Mouse (Mus musculus) heart, embryonic 11.5 days (tissue): ENCODE results near the gene Irgq. TPM values are rescaled to one million over a fixed set of nuclear protein-coding genes. Genes with fewer than 3 reads are reported as not detected.
A peak's percentile ranks its signal among the peaks of the same experiment; 100 is the strongest.
"Not testable (repeated sequence)": the region's sequence is repeated elsewhere in the genome, so short reads cannot be mapped to it uniquely, and the experiment has no call there.

Source experiments
- ATAC-seq: fragments of 200-750 bp; cut with Nextera tagmentation; replicated peaks from 2 replicates; pipeline ENCODE4 v1.8.0; 2017; ENCODE audit warnings: moderate library complexity; ENCODE audit not compliant: insufficient number of reproducible peaks, low FRiP score, low TSS enrichment
- H3K27ac ChIP-seq: fragments of 300-500 bp; sonication (generic); 2 replicates; pipeline ENCODE4 v1.5.1; 2014; ENCODE audit warnings: mild to moderate bottlenecking, low read depth, low read length
- H3K27me3 ChIP-seq: fragments of 300-500 bp; sonication (generic); 2 replicates; pipeline ENCODE4 v1.6.1; 2014; ENCODE audit warnings: mild to moderate bottlenecking, low read length, mixed read lengths; ENCODE audit not compliant: control insufficient read depth, insufficient read depth
- H3K36me3 ChIP-seq: fragments of 300-500 bp; sonication (generic); 2 replicates; pipeline ENCODE4 v1.6.1; 2014; ENCODE audit warnings: mild to moderate bottlenecking, low read length, moderate library complexity, mixed read lengths; ENCODE audit not compliant: control insufficient read depth, insufficient read depth
- H3K4me1 ChIP-seq: fragments of 300-500 bp; sonication (generic); 2 replicates; pipeline ENCODE4 v1.6.1; 2014; ENCODE audit warnings: low read length; ENCODE audit not compliant: control insufficient read depth, insufficient read depth
- H3K4me2 ChIP-seq: fragments of 300-500 bp; sonication (generic); 2 replicates; pipeline ENCODE4 v1.6.1; 2014; ENCODE audit warnings: mild to moderate bottlenecking, moderate library complexity
- H3K4me3 ChIP-seq: fragments of 300-500 bp; sonication (generic); 2 replicates; pipeline ENCODE4 v1.5.1; 2014; ENCODE audit warnings: low read depth, low read length
- H3K9ac ChIP-seq: fragments of 300-500 bp; sonication (generic); 2 replicates; pipeline ENCODE4 v1.6.1; 2014; ENCODE audit warnings: mild to moderate bottlenecking, low read depth, low read length, moderate library complexity
- H3K9me3 ChIP-seq: fragments of 300-500 bp; sonication (generic); replicated peaks from 2 replicates; pipeline ENCODE4 v1.6.1; 2016; ENCODE audit warnings: low read length; ENCODE audit not compliant: control insufficient read depth
- WGBS: fragments of 180-500 bp; shearing (Covaris S2); extraction: QIAGEN DNeasy Blood & Tissue Kit; methylation state at CpG from one replicate; pipeline ENCODE4 v1.1.7; 2014; ENCODE audit not compliant: insufficient replicate concordance; 5-methylcytosine and 5-hydroxymethylcytosine counted together
- polyA plus RNA-seq: library from polyadenylated mRNA; unstranded; fragments of >200 nt; fragmentation: Nextera tagmentation; extraction: Ambion mirVana; gene quantifications from 2 replicates; pipeline ENCODE4 v1.2.1, GENCODE M21; 2014

Gene Irgq
- 4.1 and 6.1 TPM in 2 replicates for polyA plus RNA-seq

DNA sequence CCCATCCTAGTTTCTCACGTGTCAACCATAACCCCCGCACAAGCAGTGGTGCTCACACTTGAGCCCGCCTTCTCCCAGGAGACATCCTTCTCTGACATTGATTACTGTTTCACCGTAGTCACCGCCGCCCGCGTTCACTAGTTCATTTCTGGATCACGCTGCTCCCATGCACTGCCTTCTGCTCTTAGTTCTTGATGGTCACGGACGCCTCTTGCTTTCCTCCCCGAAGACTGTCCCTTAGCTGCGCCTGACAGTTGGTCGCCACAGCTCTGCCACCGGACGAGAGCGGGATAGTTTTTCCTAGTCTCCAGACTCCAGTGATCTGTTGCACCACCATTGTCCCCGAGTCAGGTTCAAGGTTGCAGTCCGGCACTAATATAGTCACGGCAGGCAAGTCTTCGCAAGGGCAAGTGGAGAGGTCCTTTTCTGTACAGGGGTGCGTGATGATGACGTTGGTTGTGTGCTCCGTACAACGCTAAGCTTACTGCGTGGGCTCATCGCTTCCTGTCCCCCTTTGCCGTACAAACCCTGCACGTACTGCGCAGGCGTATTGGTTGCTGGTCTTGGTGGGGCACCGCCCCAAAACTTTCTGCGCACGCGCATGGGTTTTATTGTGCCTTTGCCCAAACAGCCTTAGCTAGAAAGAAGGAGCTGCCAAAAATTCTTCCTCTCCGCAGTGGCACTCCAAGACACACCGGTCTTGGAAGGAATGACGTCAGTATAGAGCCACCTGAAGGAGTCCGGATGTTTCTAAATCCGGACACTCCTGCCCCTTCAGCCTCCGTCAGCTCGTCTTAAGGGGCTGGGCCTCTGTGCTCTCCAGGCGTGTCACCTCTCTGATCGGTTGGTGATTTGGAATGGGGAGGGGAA is at the start of gene Irgq:
Gene Irgq, plus strand, starts transcription at position 628 of the 870 bp plus-strand sequence.
- peak; percentile 84 for ATAC-seq
- peaks cover 24% of the 10 kb centered on the region for H3K4me1 ChIP-seq
- WGBS = under 1% methylated on average over 44 of the region's 44 CpGs
- H3K9me3 ChIP-seq = no peaks in the 10 kb centered on the region
- peak within 1 kb of the TSS; percentile 71 for H3K4me3 ChIP-seq
- peaks cover 15% of the 10 kb centered on the region for H3K27me3 ChIP-seq
- H3K27ac ChIP-seq = peak within 1 kb of the TSS; percentile 92
- peak within 1 kb of the TSS; percentile 90 for H3K9ac ChIP-seq
- peaks cover 13% of the 10 kb centered on the region for H3K36me3 ChIP-seq
- peak within 1 kb of the TSS; percentile 99 for H3K4me2 ChIP-seq

DNA sequence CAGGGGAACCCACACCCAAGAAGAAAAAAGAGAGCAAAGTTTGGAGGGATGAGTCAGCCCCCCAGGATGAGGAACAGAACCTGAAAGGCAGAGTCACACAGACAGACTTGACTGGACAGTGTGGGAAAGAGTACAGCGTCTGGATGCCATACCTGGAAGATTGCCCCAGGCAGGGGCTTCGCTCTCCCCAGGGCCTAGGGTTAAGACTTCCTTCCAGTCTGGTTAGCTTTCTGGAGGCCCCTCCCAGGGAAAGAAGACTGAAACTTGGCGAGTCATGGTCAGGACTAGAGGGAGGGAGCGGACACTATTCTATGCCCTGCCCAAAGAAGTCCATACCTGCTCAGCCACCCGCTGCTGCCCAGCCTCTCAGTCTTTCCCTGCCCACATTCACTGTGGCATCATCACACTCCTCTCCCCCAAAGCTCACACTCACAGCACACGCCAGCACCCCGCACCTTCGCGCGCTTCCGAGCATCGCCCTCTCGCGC is 49.5 kb upstream of the Irgq start:
- peak overlapping the region; percentile 68; the same call in 1 of the 2 replicates for H3K9ac ChIP-seq
- peak overlapping the region; percentile 82 for H3K4me2 ChIP-seq
- H3K9me3 ChIP-seq = no peaks in the 10 kb centered on the region
- peaks cover 52% of the 10 kb centered on the region for H3K27me3 ChIP-seq
- WGBS = 16% methylated on average over 14 of the region's 14 CpGs
- no peaks in the 10 kb centered on the region for H3K36me3 ChIP-seq
- 0 out of 2 replicates have a peak, but pooled peaks have one; percentile 27 for ATAC-seq
- H3K4me3 ChIP-seq = peak overlapping the region; percentile 65
- no peak overlapping the region for H3K27ac ChIP-seq
- no peaks in the 10 kb centered on the region; the same call in 1 of the 2 replicates for H3K4me1 ChIP-seq

DNA sequence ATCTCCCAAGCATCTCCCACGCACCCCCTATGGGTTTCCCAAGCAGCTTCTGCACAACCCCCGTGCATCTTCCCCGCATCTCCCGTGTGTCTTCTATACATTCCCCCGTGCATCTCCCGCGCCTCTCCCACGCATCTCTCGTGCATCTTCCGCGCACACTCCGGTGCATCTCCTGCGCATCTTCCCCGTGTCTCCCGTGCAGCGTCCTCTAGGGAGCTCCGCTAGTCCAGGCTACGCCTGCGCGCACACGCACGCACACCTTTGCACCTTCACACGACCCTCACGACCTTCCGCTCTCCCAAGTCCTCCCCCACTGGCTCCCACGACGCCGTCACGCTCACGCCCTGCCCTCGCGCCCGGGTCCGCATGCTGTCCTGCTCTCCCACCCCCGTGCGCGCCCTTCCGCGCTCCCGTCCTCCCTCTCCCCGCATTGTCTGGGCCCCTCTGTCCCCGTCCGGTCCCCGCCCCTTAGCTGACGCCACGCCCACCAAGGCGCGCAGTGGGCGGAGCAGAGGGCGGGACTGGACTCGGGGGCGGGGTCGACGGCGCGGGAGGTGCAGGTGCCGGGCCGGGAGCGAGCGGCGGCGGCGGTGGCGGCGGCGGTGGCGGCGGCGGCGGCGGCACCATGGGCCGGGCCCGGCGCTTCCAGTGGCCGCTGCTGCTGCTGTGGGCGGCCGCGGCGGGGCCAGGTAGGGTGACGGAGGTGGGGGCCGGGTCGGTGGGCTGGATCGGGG is 48.8 kb upstream of the Irgq start, which contains the start of gene Cadm4:
Gene Cadm4, plus strand, starts transcription at position 550 of the 734 bp plus-strand sequence.
- Histone ChIP-seq H3K27ac (no peak within 1 kb of the TSS), H3K4me3 (peak within 1 kb of the TSS; percentile 65), H3K4me1 (no peaks in the 10 kb centered on the region; the same call in 1 of the 2 replicates), H3K27me3 (peaks cover 54% of the 10 kb centered on the region), H3K36me3 (no peaks in the 10 kb centered on the region), H3K4me2 (peak within 1 kb of the TSS; percentile 82), H3K9me3 (no peaks in the 10 kb centered on the region), H3K9ac (peak within 1 kb of the TSS; percentile 68)
- ATAC-seq = peak; percentile 64
- WGBS = 1% methylated on average over 51 of the region's 83 CpGs

DNA sequence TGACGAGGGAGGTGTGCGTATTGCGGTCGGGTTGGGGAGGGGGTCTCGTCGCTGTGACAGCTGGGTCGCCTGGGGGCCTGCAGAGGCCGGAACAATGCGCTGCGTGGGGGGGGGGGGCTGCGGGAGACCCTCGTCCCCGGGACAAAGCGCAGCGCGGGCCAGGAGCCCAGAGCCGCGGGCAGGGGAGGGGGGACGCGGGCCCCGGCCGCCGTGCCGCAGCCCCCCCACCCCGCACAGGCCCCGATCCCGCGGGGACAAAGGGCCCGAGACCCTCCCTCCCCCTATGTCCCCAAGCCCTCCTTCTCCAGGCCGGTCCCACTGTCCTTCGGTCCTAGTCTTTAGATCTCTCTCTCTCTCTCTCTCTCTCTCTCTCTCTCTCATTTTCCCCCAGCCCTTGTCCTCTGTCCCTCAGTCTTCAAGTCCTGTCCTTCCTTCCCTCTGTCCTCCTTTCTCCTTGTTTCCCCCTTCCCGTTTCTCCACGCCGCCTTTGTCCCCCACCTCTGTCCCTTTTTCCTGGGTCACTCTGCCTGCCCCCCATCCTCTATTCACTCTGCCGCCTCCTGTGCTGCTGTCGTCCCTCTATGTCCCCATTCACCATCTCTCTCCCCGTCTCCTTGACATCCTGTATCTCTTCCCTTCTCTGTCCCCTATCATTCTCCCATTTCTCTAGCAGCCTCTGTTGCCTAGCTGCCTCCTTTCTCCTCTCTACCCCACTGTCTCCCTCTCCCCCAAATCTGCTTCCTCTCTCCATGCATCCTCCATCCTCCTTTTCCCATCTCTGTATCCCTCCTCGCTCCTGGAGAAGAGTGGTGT is 48.1 kb upstream of the Irgq start:
- Histone ChIP-seq H3K4me3 (peak overlapping the region; percentile 65), H3K4me1 (no peaks in the 10 kb centered on the region; the same call in 1 of the 2 replicates), H3K9me3 (no peaks in the 10 kb centered on the region), H3K4me2 (peak overlapping the region; percentile 82), H3K27me3 (peaks cover 54% of the 10 kb centered on the region), H3K27ac (no peak overlapping the region), H3K36me3 (no peaks in the 10 kb centered on the region), H3K9ac (peak overlapping the region; percentile 68)
- ATAC-seq = no peak
- 3% methylated on average over 26 of the region's 38 CpGs for WGBS

DNA sequence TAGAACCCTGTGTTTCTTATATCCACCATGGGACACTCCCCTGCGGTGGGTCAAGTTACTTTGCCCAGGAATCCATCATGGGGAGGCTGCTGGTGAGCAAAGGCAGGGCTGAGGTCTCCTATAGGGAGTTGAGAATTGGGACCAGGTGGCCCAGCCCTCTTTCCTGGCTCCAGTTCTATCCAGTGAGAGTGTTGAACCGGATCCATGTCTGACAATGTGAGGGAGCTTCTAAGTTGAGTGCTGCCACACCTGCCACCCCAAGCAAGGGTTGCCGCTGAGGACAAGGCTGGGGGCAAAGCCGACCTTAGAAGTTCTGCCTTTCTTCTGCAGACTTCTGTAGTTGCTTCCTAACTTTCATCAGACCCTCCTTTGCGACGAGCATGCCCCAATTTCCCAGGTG is 47.2 kb upstream of the Irgq start:
- H3K9ac ChIP-seq, H3K4me1 ChIP-seq, H3K36me3 ChIP-seq, H3K27ac ChIP-seq, ATAC-seq, H3K9me3 ChIP-seq, H3K4me2 ChIP-seq, H3K4me3 ChIP-seq: not testable (repeated sequence)
- 46% methylated on average over 6 of the region's 6 CpGs for WGBS
- H3K27me3 ChIP-seq = peaks cover 54% of the 10 kb centered on the region

DNA sequence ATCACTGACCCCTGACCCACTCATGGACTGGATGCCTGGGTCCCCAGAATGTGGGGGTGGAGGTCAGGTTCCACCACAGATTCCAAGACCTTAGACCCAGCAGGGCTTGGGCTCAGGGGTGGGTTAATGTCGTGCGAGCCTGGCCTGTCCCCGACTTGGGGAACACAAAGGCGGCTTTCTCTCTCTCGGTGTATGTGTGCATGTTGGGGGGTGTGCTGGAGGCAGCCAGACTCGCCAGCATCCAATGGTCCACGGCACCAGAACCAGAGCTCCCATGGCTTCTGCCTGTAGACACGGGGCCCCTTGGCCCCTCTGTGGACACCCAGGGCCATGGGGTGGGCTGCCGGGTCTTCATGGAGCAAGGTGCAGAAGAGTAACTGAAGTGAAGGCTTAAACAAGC is 45.0 kb upstream of the Irgq start:
- H3K4me3 ChIP-seq = no peak overlapping the region
- H3K36me3 ChIP-seq = no peaks in the 10 kb centered on the region
- no peak overlapping the region for H3K27ac ChIP-seq
- WGBS = 72% methylated on average over 9 of the region's 9 CpGs
- H3K9me3 ChIP-seq = no peaks in the 10 kb centered on the region
- H3K9ac ChIP-seq = no peak overlapping the region
- H3K4me2 ChIP-seq = no peak overlapping the region
- H3K4me1 ChIP-seq = no peaks in the 10 kb centered on the region; the same call in 1 of the 2 replicates
- H3K27me3 ChIP-seq = peaks cover 45% of the 10 kb centered on the region
- ATAC-seq = no peak

DNA sequence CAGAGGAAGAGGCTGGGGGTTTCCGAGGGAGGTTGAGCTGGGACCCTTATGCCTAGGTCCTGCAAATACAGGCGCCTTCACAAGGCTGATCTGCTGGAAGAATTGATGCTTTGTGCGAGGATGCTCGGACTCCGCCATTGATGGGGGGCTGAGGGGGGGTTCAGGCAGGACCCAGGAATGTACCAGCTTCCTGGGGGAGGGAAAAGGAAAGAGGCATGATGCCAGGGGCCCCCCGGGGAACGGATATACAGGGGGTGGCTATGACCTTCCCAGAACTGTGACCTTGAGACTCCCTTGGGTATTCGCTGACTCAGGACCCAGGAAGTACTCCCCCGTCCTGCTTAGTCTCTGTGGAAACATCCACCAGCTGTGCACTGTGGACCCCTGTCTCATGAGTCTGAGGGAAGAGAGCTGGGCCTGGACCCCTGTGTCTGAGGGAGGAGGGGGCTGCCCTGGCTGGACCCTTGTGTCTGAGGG is 43.8 kb upstream of the Irgq start:
- ATAC-seq = 0 out of 2 replicates have a peak, but pooled peaks have one; percentile 1
- H3K27me3 ChIP-seq = peaks cover 33% of the 10 kb centered on the region
- WGBS = 52% methylated on average over 9 of the region's 9 CpGs

More for the DNA sequence above, 43.8 kb upstream of the Irgq start:
- Histone ChIP-seq H3K27ac (no peak overlapping the region), H3K9ac (no peak overlapping the region), H3K36me3 (no peaks in the 10 kb centered on the region), H3K9me3 (no peaks in the 10 kb centered on the region), H3K4me3 (no peak overlapping the region), H3K4me1 (no peaks in the 10 kb centered on the region; the same call in 1 of the 2 replicates), H3K4me2 (no peak overlapping the region)
